Mouse (Mus musculus) G1E (cell line): Measurements from ENCODE around the gene Sik3. TPM values are rescaled to one million over a fixed set of nuclear protein-coding genes. Genes with fewer than 3 reads are reported as not detected.

Experiments used
- ATAC-seq: 2 replicates; pipeline ENCODE4 v1.8.0; 2016; ENCODE audit warnings: mild to moderate bottlenecking; ENCODE audit not compliant: insufficient number of reproducible peaks, poor library complexity, low FRiP score, severe bottlenecking; ENCODE audit errors: extremely low read depth
- DNase-seq: peaks from one replicate; pipeline ENCODE4 v3.0.0; 2012; ENCODE audit warnings: low spot score
- H3K27me3 ChIP-seq: 2 replicates; pipeline ENCODE4 v1.6.1; 2012; ENCODE audit warnings: mild to moderate bottlenecking, low read length, inconsistent platforms; ENCODE audit not compliant: insufficient read depth
- H3K36me3 ChIP-seq: replicated peaks from 2 replicates; pipeline ENCODE3; 2012; ENCODE audit warnings: mild to moderate bottlenecking, inconsistent platforms
- H3K4me1 ChIP-seq: 2 replicates; pipeline ENCODE4 v1.6.1; 2012; ENCODE audit warnings: low read depth, low read length, inconsistent platforms, mixed read lengths; ENCODE audit not compliant: insufficient read depth
- H3K4me3 ChIP-seq: 2 replicates; pipeline ENCODE4 v1.5.1; 2012; ENCODE audit warnings: low read depth, mild to moderate bottlenecking, inconsistent platforms, low read length, moderate library complexity, mixed read lengths
- H3K9me3 ChIP-seq: replicated peaks from 2 replicates; pipeline ENCODE4 v1.6.1; 2012; ENCODE audit warnings: inconsistent platforms
- CTCF ChIP-seq: IDR thresholded peaks from 2 replicates; pipeline ENCODE4 v1.5.1; 2012; ENCODE audit warnings: low read depth, low read length, inconsistent platforms, mixed read lengths
- GATA1 ChIP-seq: IDR thresholded peaks from 2 replicates; pipeline ENCODE4 v1.6.1; 2012; ENCODE audit warnings: borderline replicate concordance, low read length, inconsistent platforms, mixed read lengths
- GATA2 ChIP-seq: IDR thresholded peaks from 2 replicates; pipeline ENCODE4 v1.6.1; 2012; ENCODE audit warnings: low read depth, low read length, inconsistent platforms, borderline replicate concordance
- POLR2AphosphoS5 ChIP-seq: IDR thresholded peaks from 2 replicates; pipeline ENCODE4 v1.6.1; 2012; ENCODE audit warnings: low read depth, low read length, inconsistent platforms; ENCODE audit not compliant: insufficient replicate concordance
- TAL1 ChIP-seq: conservative IDR thresholded peaks from 2 replicates; pipeline ENCODE4 v1.6.1; 2012; ENCODE audit warnings: low read depth, low read length, inconsistent platforms, mixed read lengths
- polyA plus RNA-seq: library from polyadenylated mRNA; stranded (reverse); fragments of >175 nt; gene quantifications from 2 replicates; pipeline ENCODE4 v1.2.3, GENCODE M21; 2012
- total RNA-seq, 2 experiments: library from RNA; stranded (forward) in 1 of 2; stranded (reverse) in 1 of 2; fragments of 200-1000 nt in 1 of 2; fragments of >200 nt in 1 of 2; fragmentation: Nextera tagmentation in 1 of 2; gene quantifications; 2 replicates each; pipeline ENCODE4 v1.2.3; 2014 to 2017

The Sik3 gene
- total and polyA plus RNA-seq, 3 experiments = 30.5 to 99.0 (median 49.1) TPM

GRCm38 (mm10) chr9:46060249-46060648 is 47.6 kb downstream of the Sik3 start:
- TF ChIP-seq CTCF (no peak), TAL1 (no peak), GATA2 (no peak), GATA1 (no peak), POLR2AphosphoS5 (no peak)
- no peak overlapping the region for H3K4me3 ChIP-seq
- no peak for ATAC-seq

GRCm38 (mm10) chr9:46061696-46062425 is 49.2 kb downstream of the Sik3 start:
- H3K36me3 ChIP-seq = peaks cover 61% of the 10 kb centered on the region
- no peaks in the 10 kb centered on the region for H3K9me3 ChIP-seq
- peaks cover 25% of the 10 kb centered on the region for H3K4me1 ChIP-seq
- no peak for DNase-seq
- no peak for ATAC-seq
- H3K27me3 ChIP-seq = no peaks in the 10 kb centered on the region
- no peak overlapping the region for H3K4me3 ChIP-seq
- TF ChIP-seq POLR2AphosphoS5 = no peak
- no peak for TF ChIP-seq CTCF
- no peak for TF ChIP-seq GATA1
- no peak for TF ChIP-seq TAL1
- no peak for TF ChIP-seq GATA2

More at GRCm38 (mm10) chr9:46060249-46060648, 47.6 kb downstream of the Sik3 start:
- H3K9me3 ChIP-seq = no peaks in the 10 kb centered on the region
- H3K36me3 ChIP-seq = peaks cover 68% of the 10 kb centered on the region
- DNase-seq = no peak
- peaks cover 14% of the 10 kb centered on the region for H3K4me1 ChIP-seq
- no peaks in the 10 kb centered on the region for H3K27me3 ChIP-seq

- no peak for DNase-seq
Measured at GRCm38 (mm10) chr9:46064331-46064730, 51.7 kb downstream of the Sik3 start.

GRCm38 (mm10) chr9:46066711-46067110 is 54.1 kb downstream of the Sik3 start:
- H3K4me3 ChIP-seq = no peak overlapping the region
- H3K9me3 ChIP-seq = no peaks in the 10 kb centered on the region
- no peak for DNase-seq
- H3K4me1 ChIP-seq = peaks cover 46% of the 10 kb centered on the region
- H3K36me3 ChIP-seq = peaks cover 43% of the 10 kb centered on the region
- TF ChIP-seq GATA2 = no peak
- no peak for TF ChIP-seq POLR2AphosphoS5
- TF ChIP-seq TAL1 = no peak
- no peak for TF ChIP-seq CTCF
- no peak for TF ChIP-seq GATA1
- no peak for ATAC-seq
- no peaks in the 10 kb centered on the region for H3K27me3 ChIP-seq

More at GRCm38 (mm10) chr9:46064331-46064730, 51.7 kb downstream of the Sik3 start:
- H3K27me3 ChIP-seq = no peaks in the 10 kb centered on the region
- no peak for TF ChIP-seq CTCF
- peaks cover 48% of the 10 kb centered on the region for H3K36me3 ChIP-seq
- H3K4me1 ChIP-seq = peaks cover 43% of the 10 kb centered on the region
- no peaks in the 10 kb centered on the region for H3K9me3 ChIP-seq
- no peak overlapping the region for H3K4me3 ChIP-seq
- no peak for ATAC-seq

- H3K9me3 ChIP-seq = no peaks in the 10 kb centered on the region
- H3K4me1 ChIP-seq = peaks cover 49% of the 10 kb centered on the region
- no peaks in the 10 kb centered on the region for H3K27me3 ChIP-seq
- ATAC-seq = peak; percentile 90
- no peak for TF ChIP-seq POLR2AphosphoS5
- no peak for TF ChIP-seq TAL1
- TF ChIP-seq CTCF = no peak
- no peak for TF ChIP-seq GATA1
- TF ChIP-seq GATA2 = no peak
- peaks cover 42% of the 10 kb centered on the region for H3K36me3 ChIP-seq
- H3K4me3 ChIP-seq = peak overlapping the region; percentile 48; the same call in 1 of the 2 replicates
- DNase-seq = peak; percentile 50
Measured at GRCm38 (mm10) chr9:46067691-46068090, 55.1 kb downstream of the Sik3 start.

- ATAC-seq = no peak
- no peak for DNase-seq
- Histone ChIP-seq H3K9me3 (no peaks in the 10 kb centered on the region), H3K27me3 (no peaks in the 10 kb centered on the region), H3K4me3 (no peak overlapping the region), H3K4me1 (peaks cover 55% of the 10 kb centered on the region), H3K36me3 (peaks cover 39% of the 10 kb centered on the region)
- TF ChIP-seq GATA2 (no peak), TAL1 (no peak), GATA1 (no peak), POLR2AphosphoS5 (no peak), CTCF (no peak)
Measured at GRCm38 (mm10) chr9:46069013-46069412, 56.4 kb downstream of the Sik3 start.
